Mouse (Mus musculus) neural tube, embryonic 12.5 days (tissue): ENCODE measurements at regions not wholly inside any gene's neighbourhood (a gene's known extent, or its start where the extent isn't known, plus 50 kb on each side); places are given as distances from the start of the nearest gene placed in this dataset.

Source experiments
- ATAC-seq: fragments of 200-750 bp; cut with Nextera tagmentation; 2 replicates; pipeline ENCODE4 v1.8.0; 2017; ENCODE audit warnings: low read depth, mild to moderate bottlenecking, moderate TSS enrichment, moderate library complexity; ENCODE audit not compliant: low FRiP score
- H3K27ac ChIP-seq: fragments of 300-500 bp; sonication (generic); 2 replicates; pipeline ENCODE4 v1.5.1; 2016
- H3K27me3 ChIP-seq: fragments of 300-500 bp; sonication (generic); replicated peaks from 2 replicates; pipeline ENCODE4 v1.6.1; 2016; ENCODE audit warnings: mild to moderate bottlenecking
- H3K36me3 ChIP-seq: fragments of 300-500 bp; sonication (generic); 2 replicates; pipeline ENCODE4 v1.6.1; 2016; ENCODE audit warnings: mild to moderate bottlenecking
- H3K4me1 ChIP-seq: fragments of 300-500 bp; sonication (generic); 2 replicates; pipeline ENCODE4 v1.6.1; 2016
- H3K4me2 ChIP-seq: fragments of 300-500 bp; sonication (generic); replicated peaks from 2 replicates; pipeline ENCODE4 v1.6.1; 2016; ENCODE audit warnings: mild to moderate bottlenecking
- H3K4me3 ChIP-seq: fragments of 300-500 bp; sonication (generic); 2 replicates; pipeline ENCODE4 v1.5.1; 2016
- H3K9ac ChIP-seq: fragments of 300-500 bp; sonication (generic); 2 replicates; pipeline ENCODE4 v1.6.1; 2016; ENCODE audit warnings: mild to moderate bottlenecking
- H3K9me3 ChIP-seq: fragments of 300-500 bp; sonication (generic); 2 replicates; pipeline ENCODE4 v1.6.1; 2016; ENCODE audit warnings: mild to moderate bottlenecking

- Histone ChIP-seq H3K4me2 (no peak overlapping the region), H3K9ac (no peak overlapping the region), H3K27me3 (no peaks in the 10 kb centered on the region), H3K9me3 (peaks cover 71% of the 10 kb centered on the region), H3K36me3 (no peaks in the 10 kb centered on the region), H3K27ac (no peak overlapping the region), H3K4me1 (no peaks in the 10 kb centered on the region), H3K4me3 (no peak overlapping the region)
- no peak for ATAC-seq
Observed at GRCm38 (mm10) chr7:33857431-33857830, 87.4 kb downstream of the Scgb2b26 start.

- Histone ChIP-seq H3K27me3 (no peaks in the 10 kb centered on the region), H3K9me3 (peaks cover 73% of the 10 kb centered on the region), H3K36me3 (no peaks in the 10 kb centered on the region), H3K4me1 (no peaks in the 10 kb centered on the region), H3K9ac (no peak overlapping the region), H3K4me3 (no peak overlapping the region), H3K4me2 (no peak overlapping the region), H3K27ac (no peak overlapping the region)
- ATAC-seq, result no peak
Observed at GRCm38 (mm10) chr7:33854911-33855310, 89.9 kb downstream of the Scgb2b26 start.
